Mouse (Mus musculus) CH12.LX (cell line): Measurements from ENCODE around the gene Lrig2. TPM values are rescaled to one million over a fixed set of nuclear protein-coding genes. Genes with fewer than 3 reads are reported as not detected.

Experiments
- DNase-seq: peaks from one replicate; pipeline ENCODE4 v3.0.0-alpha.2; 2013; ENCODE audit errors: extremely low read depth
- H3K27ac ChIP-seq: 2 replicates; pipeline ENCODE4 v1.5.1; 2012; ENCODE audit warnings: low read depth, mild to moderate bottlenecking, control low read depth, moderate library complexity; ENCODE audit not compliant: insufficient read depth
- H3K27me3 ChIP-seq: replicated peaks from 2 replicates; pipeline ENCODE3; 2012; ENCODE audit warnings: inconsistent platforms
- H3K36me3 ChIP-seq, 2 experiments: replicated peaks in 1 of 2; 2 replicates each; pipeline versions ENCODE3 to v1.6.1; 2012; ENCODE audit warnings: inconsistent platforms in 1 of 2, low read length in 1 of 2, mild to moderate bottlenecking in 1 of 2, mixed read lengths in 1 of 2, moderate library complexity in 1 of 2; ENCODE audit not compliant: control insufficient read depth in 1 of 2, insufficient read depth in 1 of 2
- H3K4me1 ChIP-seq, 2 experiments: 2 replicates each; pipeline ENCODE4 v1.6.1; 2012; ENCODE audit warnings: inconsistent platforms in 1 of 2, moderate library complexity in 1 of 2; ENCODE audit not compliant: insufficient read depth in 2 of 2, control insufficient read depth in 1 of 2
- H3K4me2 ChIP-seq: 2 replicates; pipeline ENCODE4 v1.6.1; 2012; ENCODE audit warnings: low read depth, mild to moderate bottlenecking, control low read depth; ENCODE audit not compliant: poor library complexity, insufficient read depth, severe bottlenecking
- H3K4me3 ChIP-seq, 3 experiments: fragments of 150-350 bp in 1 of 3; sonication (generic) in 1 of 3; replicated peaks in 1 of 3; 2 replicates each; pipeline versions ENCODE3 to v1.5.1; 2011 to 2012; ENCODE audit warnings: low read depth in 2 of 3, low read length in 2 of 3, mild to moderate bottlenecking in 2 of 3, moderate library complexity in 2 of 3, control low read depth in 1 of 3, improper control_type of control experiment in 1 of 3, inconsistent platforms in 1 of 3, mixed read lengths in 1 of 3; ENCODE audit not compliant: poor library complexity in 1 of 3
- H3K79me2 ChIP-seq: replicated peaks from 2 replicates; pipeline ENCODE4 v1.6.1; 2012; ENCODE audit warnings: mild to moderate bottlenecking, moderate library complexity; ENCODE audit not compliant: control insufficient read depth, poor library complexity, insufficient read depth, severe bottlenecking; ENCODE audit errors: extremely low read depth
- H3K9ac ChIP-seq: 2 replicates; pipeline ENCODE4 v1.6.1; 2012; ENCODE audit warnings: low read depth, mild to moderate bottlenecking, control low read depth, moderate library complexity; ENCODE audit not compliant: insufficient read depth
- H3K9me3 ChIP-seq: replicated peaks from 2 replicates; pipeline ENCODE3; 2012; ENCODE audit warnings: low read length, inconsistent platforms, mixed read lengths
- BHLHE40 ChIP-seq: IDR thresholded peaks from 2 replicates; pipeline ENCODE4 v1.6.1; 2011; ENCODE audit warnings: mild to moderate bottlenecking, low read depth, low read length, improper control_type of control experiment
- CTCF ChIP-seq, 2 experiments: IDR thresholded peaks in 1 of 2; conservative IDR thresholded peaks in 1 of 2; 2 replicates each; pipeline ENCODE4 v1.5.1; 2011 to 2012; ENCODE audit warnings: low read depth in 2 of 2, low read length in 2 of 2, improper control_type of control experiment in 1 of 2, inconsistent platforms in 1 of 2, mild to moderate bottlenecking in 1 of 2, moderate library complexity in 1 of 2
- E2F4 ChIP-seq: IDR thresholded peaks from 2 replicates; pipeline ENCODE4 v1.6.1; 2011; ENCODE audit warnings: low read depth, low read length, improper control_type of control experiment; ENCODE audit not compliant: insufficient replicate concordance
- ELF1 ChIP-seq: IDR thresholded peaks from 2 replicates; pipeline ENCODE4 v1.6.1; 2014; ENCODE audit warnings: low read depth, mild to moderate bottlenecking, inconsistent platforms, low read length, improper control_type of control experiment
- ETS1 ChIP-seq: conservative IDR thresholded peaks from 2 replicates; pipeline ENCODE4 v1.6.1; 2012; ENCODE audit warnings: low read depth, mild to moderate bottlenecking, inconsistent platforms, low read length, improper control_type of control experiment, moderate library complexity
- JUN ChIP-seq: IDR thresholded peaks from 2 replicates; pipeline ENCODE4 v1.6.1; 2011; ENCODE audit warnings: low read depth, mild to moderate bottlenecking, low read length, improper control_type of control experiment, moderate library complexity; ENCODE audit not compliant: insufficient read depth
- JUND ChIP-seq: conservative IDR thresholded peaks from 2 replicates; pipeline ENCODE4 v1.6.1; 2011; ENCODE audit warnings: low read depth, low read length, improper control_type of control experiment
- MXI1 ChIP-seq: IDR thresholded peaks from 2 replicates; pipeline ENCODE4 v1.6.1; 2011; ENCODE audit warnings: mild to moderate bottlenecking, low read depth, low read length, improper control_type of control experiment
- MYC ChIP-seq: IDR thresholded peaks from 2 replicates; pipeline ENCODE4 v1.6.1; 2011; ENCODE audit warnings: low read depth, mild to moderate bottlenecking, improper control_type of control experiment, low read length
- NRF1 ChIP-seq: IDR thresholded peaks from 2 replicates; pipeline ENCODE4 v1.6.1; 2014; ENCODE audit warnings: low read depth, mild to moderate bottlenecking, inconsistent platforms, low read length, improper control_type of control experiment, moderate library complexity
- RAD21 ChIP-seq: IDR thresholded peaks from 2 replicates; pipeline ENCODE4 v1.6.1; 2011; ENCODE audit warnings: low read depth, mild to moderate bottlenecking, low read length, improper control_type of control experiment, moderate library complexity
- SIN3A ChIP-seq: IDR thresholded peaks from 2 replicates; pipeline ENCODE4 v1.6.1; 2012; ENCODE audit warnings: low read length, improper control_type of control experiment, inconsistent platforms
- SMC3 ChIP-seq: IDR thresholded peaks from 2 replicates; pipeline ENCODE4 v1.6.1; 2011; ENCODE audit warnings: low read depth, low read length, improper control_type of control experiment
- TCF12 ChIP-seq: IDR thresholded peaks from 2 replicates; pipeline ENCODE4 v1.6.1; 2014; ENCODE audit warnings: low read depth, mild to moderate bottlenecking, inconsistent platforms, low read length, improper control_type of control experiment
- UBTF ChIP-seq: IDR thresholded peaks from 2 replicates; pipeline ENCODE4 v1.6.1; 2012; ENCODE audit warnings: low read depth, mild to moderate bottlenecking, inconsistent platforms, low read length, improper control_type of control experiment, moderate library complexity
- ZKSCAN1 ChIP-seq: IDR thresholded peaks from 2 replicates; pipeline ENCODE4 v1.6.1; 2012; ENCODE audit warnings: low read depth, inconsistent platforms, low read length, improper control_type of control experiment, borderline replicate concordance
- ZMIZ1 ChIP-seq: IDR thresholded peaks from 2 replicates; pipeline ENCODE4 v1.6.1; 2012; ENCODE audit warnings: low read depth, mild to moderate bottlenecking, inconsistent platforms, low read length, improper control_type of control experiment
- dilution Hi-C: fragments of 300-500 bp; cut with MboI; formaldehyde crosslinking; loops from 2 replicates; pipeline ENCODE4 v1.14.3; 2020; ENCODE audit warnings: low sequenced_read_pairs; ENCODE audit not compliant: extremely low pct_unique_long_range_greater_than_20kb, extremely low pct_ligation_motif_present
- in situ Hi-C: fragments of 300-500 bp; cut with MboI; formaldehyde crosslinking; loops from 3 replicates; pipeline ENCODE4 v1.14.3; 2019; ENCODE audit warnings: low sequenced_read_pairs, low pct_ligation_motif_present, low pct_unique_long_range_greater_than_20kb, mixed read lengths
- polyA plus RNA-seq: library from polyadenylated mRNA; unstranded; fragments of >175 nt; gene quantifications from 2 replicates; pipeline ENCODE4 v1.2.1, GENCODE M21; 2012; ENCODE audit warnings: low read depth; ENCODE audit not compliant: insufficient read length
- total RNA-seq, 2 experiments: library from RNA; depleted of rRNA; stranded (reverse); fragments of 300-350 nt in 1 of 2; fragments of >200 nt in 1 of 2; gene quantifications; 2 replicates each; pipeline ENCODE4 v1.2.3; 2012 to 2014

The Lrig2 gene
- total and polyA plus RNA-seq, 3 experiments: 2.8 to 5.4 (median 5.1) TPM

DNA sequence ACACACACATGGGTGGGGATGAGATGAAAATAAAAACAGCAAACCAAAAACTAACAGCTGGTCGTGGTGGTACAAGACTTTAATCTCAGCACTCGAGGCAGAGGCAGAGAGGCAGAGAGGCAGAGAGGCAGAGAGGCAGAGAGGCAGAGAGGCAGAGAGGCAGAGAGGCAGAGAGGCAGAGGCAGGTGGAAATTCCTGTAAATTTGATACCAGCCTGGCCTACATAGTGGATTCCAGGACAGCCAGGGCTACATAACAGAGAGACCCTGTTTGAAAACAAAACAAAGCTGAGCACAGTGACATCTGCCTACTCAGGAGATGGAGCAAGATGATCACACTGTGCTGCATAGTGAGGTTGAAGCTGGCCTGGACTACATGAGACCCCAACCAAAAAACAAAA is 64.5 kb downstream of the Lrig2 start:
- Histone ChIP-seq H3K27me3 (no peaks in the 10 kb centered on the region), H3K4me3 (no peak overlapping the region), H3K9ac (no peak overlapping the region), H3K27ac (no peak overlapping the region), H3K9me3 (no peaks in the 10 kb centered on the region), H3K4me1 (peaks cover 0 to 1% of the 10 kb centered on the region in 2 experiments; a peak in 1 of 4 replicates), H3K36me3 (no peaks in the 10 kb centered on the region), H3K4me2 (no peak overlapping the region), H3K79me2 (no peaks in the 10 kb centered on the region)
- TF ChIP-seq MYC: no peak
- no peak for TF ChIP-seq JUN
- TF ChIP-seq ZMIZ1: no peak
- no peak for TF ChIP-seq ELF1
- TF ChIP-seq UBTF: no peak
- no peak for TF ChIP-seq E2F4
- no peak for TF ChIP-seq MXI1
- TF ChIP-seq RAD21: no peak
- TF ChIP-seq SIN3A: no peak
- TF ChIP-seq ZKSCAN1: no peak
- TF ChIP-seq ETS1: no peak
- no peak for TF ChIP-seq SMC3
- TF ChIP-seq CTCF (conservative IDR thresholded peaks at IDR 0.05 in 1 of 2, IDR thresholded peaks at IDR 0.05 in 1 of 2; ENCODE audit: low read depth in 2 of 2, low read length in 2 of 2): no peak
- no peak for TF ChIP-seq TCF12
- TF ChIP-seq BHLHE40: no peak
- no peak for TF ChIP-seq JUND
- in situ Hi-C loops (loop anchor here (10.0 to 25.0 kb wide), 2 partner anchors 238 to 435 kb away; no protein-coding TSS in a partner anchor), dilution Hi-C loops (no loop called here)
- no peak for DNase-seq

- Histone ChIP-seq H3K4me2 (no peak overlapping the region), H3K36me3 (no peaks in the 10 kb centered on the region), H3K4me3 (no peak overlapping the region), H3K27me3 (no peaks in the 10 kb centered on the region), H3K27ac (no peak overlapping the region), H3K9ac (no peak overlapping the region), H3K79me2 (no peaks in the 10 kb centered on the region), H3K4me1 (peaks cover 0 to 5% of the 10 kb centered on the region in 2 experiments; a peak in 2 of 4 replicates), H3K9me3 (no peaks in the 10 kb centered on the region)
- in situ Hi-C loops: loop anchor here (10.0 to 25.0 kb wide), 2 partner anchors 238 to 434 kb away; no protein-coding TSS in a partner anchor
- TF ChIP-seq ZKSCAN1: no peak
- TF ChIP-seq NRF1: no peak
- DNase-seq: no peak
- dilution Hi-C loops: no loop called here
Observed at GRCm38 (mm10) chr3:104446689-104447088, 65.0 kb downstream of the Lrig2 start.
